Mouse (Mus musculus): ENCODE measurements around the gene Cldn15. TPM values are rescaled to one million over a fixed set of nuclear protein-coding genes. Genes with fewer than 3 reads are reported as not detected.
"Not testable (repeated sequence)": the region's sequence is repeated elsewhere in the genome, so short reads cannot be mapped to it uniquely, and the experiment has no call there.

The Cldn15 gene
- polyA plus RNA-seq, 1 experiment from 2014 or later: 0.36 TPM

GRCm38 (mm10) chr5:136936750-136937149, 29.7 kb upstream of the Cldn15 start:
- Histone ChIP-seq H3K36me3 (replicated peaks) (no peaks in the 10 kb centered on the region), H3K4me1 (no peaks in the 10 kb centered on the region), H3K27me3 (replicated peaks) (no peaks in the 10 kb centered on the region), H3K4me2 (no peak overlapping the region), H3K4me3 (no peak overlapping the region), H3K9ac (no peak overlapping the region), H3K9me3 (no peaks in the 10 kb centered on the region), H3K27ac (no peak overlapping the region)
- WGBS: 84% methylated on average over 6 of the region's 6 CpGs
- no peak for ATAC-seq (replicated peaks)

- Histone ChIP-seq H3K4me2 (no peak overlapping the region), H3K9ac (no peak overlapping the region), H3K9me3 (no peaks in the 10 kb centered on the region), H3K4me3 (no peak overlapping the region), H3K36me3 (replicated peaks) (no peaks in the 10 kb centered on the region), H3K27ac (no peak overlapping the region), H3K4me1 (no peaks in the 10 kb centered on the region), H3K27me3 (replicated peaks) (no peaks in the 10 kb centered on the region)
- WGBS: 91% methylated on average over 5 of the region's 5 CpGs
- no peak for ATAC-seq (replicated peaks)
Measured at GRCm38 (mm10) chr5:136937621-136938020, 28.8 kb upstream of the Cldn15 start.

- H3K9ac ChIP-seq: no peak overlapping the region
- 63% methylated on average over 7 of the region's 7 CpGs for WGBS
- ATAC-seq (replicated peaks): no peak
- no peak overlapping the region for H3K4me3 ChIP-seq
- no peaks in the 10 kb centered on the region for H3K27me3 ChIP-seq (replicated peaks)
- H3K4me1 ChIP-seq: no peaks in the 10 kb centered on the region
- no peaks in the 10 kb centered on the region for H3K36me3 ChIP-seq (replicated peaks)
- no peak overlapping the region for H3K27ac ChIP-seq
- no peaks in the 10 kb centered on the region for H3K9me3 ChIP-seq
- no peak overlapping the region for H3K4me2 ChIP-seq
Measured at GRCm38 (mm10) chr5:136939284-136939683, 27.1 kb upstream of the Cldn15 start.

- 87% methylated on average over 6 of the region's 6 CpGs for WGBS
- H3K9ac ChIP-seq; H3K4me1 ChIP-seq; H3K27ac ChIP-seq; H3K27me3 ChIP-seq (replicated peaks); ATAC-seq (replicated peaks); H3K4me2 ChIP-seq; H3K4me3 ChIP-seq; H3K36me3 ChIP-seq (replicated peaks); H3K9me3 ChIP-seq: not testable (repeated sequence)
Measured at GRCm38 (mm10) chr5:136940029-136940428, 26.4 kb upstream of the Cldn15 start.

GRCm38 (mm10) chr5:136940845-136941560, 25.4 kb upstream of the Cldn15 start:
- Histone ChIP-seq H3K9ac (no peak overlapping the region), H3K4me2 (no peak overlapping the region), H3K4me3 (no peak overlapping the region), H3K36me3 (replicated peaks) (no peaks in the 10 kb centered on the region), H3K27me3 (replicated peaks) (no peaks in the 10 kb centered on the region), H3K4me1 (no peaks in the 10 kb centered on the region), H3K9me3 (no peaks in the 10 kb centered on the region), H3K27ac (no peak overlapping the region)
- 87% methylated on average over 12 of the region's 12 CpGs for WGBS
- no peak for ATAC-seq (replicated peaks)

GRCm38 (mm10) chr5:136942781-136943180, 23.6 kb upstream of the Cldn15 start:
- Histone ChIP-seq H3K9me3 (no peaks in the 10 kb centered on the region), H3K36me3 (replicated peaks) (no peaks in the 10 kb centered on the region), H3K27me3 (replicated peaks) (no peaks in the 10 kb centered on the region), H3K4me3 (no peak overlapping the region), H3K4me2 (no peak overlapping the region), H3K27ac (0 out of 2 replicates have a peak overlapping the region, but pooled peaks have one; percentile 11), H3K4me1 (no peaks in the 10 kb centered on the region), H3K9ac (no peak overlapping the region)
- ATAC-seq (replicated peaks): no peak
- WGBS: 75% methylated on average over 3 of the region's 3 CpGs

- Histone ChIP-seq H3K27me3 (replicated peaks) (no peaks in the 10 kb centered on the region), H3K9me3 (no peaks in the 10 kb centered on the region), H3K4me3 (no peak overlapping the region), H3K4me2 (no peak overlapping the region), H3K27ac (0 out of 2 replicates have a peak overlapping the region, but pooled peaks have one; percentile 11), H3K4me1 (no peaks in the 10 kb centered on the region), H3K9ac (no peak overlapping the region), H3K36me3 (replicated peaks) (no peaks in the 10 kb centered on the region)
- no peak for ATAC-seq (replicated peaks)
- 82% methylated on average over 2 of the region's 2 CpGs for WGBS
Measured at GRCm38 (mm10) chr5:136943382-136943781, 23.0 kb upstream of the Cldn15 start.

- H3K9me3 ChIP-seq: no peaks in the 10 kb centered on the region
- H3K27me3 ChIP-seq (replicated peaks): no peaks in the 10 kb centered on the region
- no peak overlapping the region for H3K27ac ChIP-seq
- no peaks in the 10 kb centered on the region for H3K36me3 ChIP-seq (replicated peaks)
- no peaks in the 10 kb centered on the region for H3K4me1 ChIP-seq
- H3K4me2 ChIP-seq: no peak overlapping the region
- no peak overlapping the region for H3K9ac ChIP-seq
- no peak for ATAC-seq (replicated peaks)
- H3K4me3 ChIP-seq: no peak overlapping the region
- WGBS: 84% methylated on average over 12 of the region's 12 CpGs
Measured at GRCm38 (mm10) chr5:136945084-136945483, 21.3 kb upstream of the Cldn15 start.

- no peak overlapping the region for H3K27ac ChIP-seq
- 0 out of 2 replicates have a peak, but pooled peaks cover 6% of the 10 kb centered on the region for H3K4me1 ChIP-seq
- no peak overlapping the region for H3K4me3 ChIP-seq
- no peaks in the 10 kb centered on the region for H3K27me3 ChIP-seq (replicated peaks)
- no peak overlapping the region for H3K9ac ChIP-seq
- no peak overlapping the region for H3K4me2 ChIP-seq
- no peak for ATAC-seq (replicated peaks)
- H3K9me3 ChIP-seq: no peaks in the 10 kb centered on the region
- no peaks in the 10 kb centered on the region for H3K36me3 ChIP-seq (replicated peaks)
Measured at GRCm38 (mm10) chr5:136947874-136948273, 18.5 kb upstream of the Cldn15 start.

GRCm38 (mm10) chr5:136949551-136950336, 16.7 kb upstream of the Cldn15 start:
- H3K4me2 ChIP-seq; H3K36me3 ChIP-seq (replicated peaks); H3K27me3 ChIP-seq (replicated peaks); H3K27ac ChIP-seq; H3K9ac ChIP-seq; H3K4me3 ChIP-seq; H3K9me3 ChIP-seq; ATAC-seq (replicated peaks): not testable (repeated sequence)
- 83% methylated on average over 14 of the region's 14 CpGs for WGBS
- H3K4me1 ChIP-seq: peaks cover 15% of the 10 kb centered on the region

GRCm38 (mm10) chr5:136950521-136950920, 15.9 kb upstream of the Cldn15 start:
- no peak for ATAC-seq (replicated peaks)
- Histone ChIP-seq H3K9me3 (no peaks in the 10 kb centered on the region), H3K9ac (no peak overlapping the region), H3K4me1 (peaks cover 23% of the 10 kb centered on the region), H3K4me3 (no peak overlapping the region), H3K27ac (no peak overlapping the region), H3K27me3 (replicated peaks) (no peaks in the 10 kb centered on the region), H3K36me3 (replicated peaks) (no peaks in the 10 kb centered on the region), H3K4me2 (no peak overlapping the region)
- WGBS: 92% methylated on average over 6 of the region's 6 CpGs

- Histone ChIP-seq H3K9ac (no peak overlapping the region), H3K4me1 (peaks cover 33% of the 10 kb centered on the region), H3K27me3 (replicated peaks) (no peaks in the 10 kb centered on the region), H3K27ac (no peak overlapping the region), H3K4me3 (no peak overlapping the region), H3K4me2 (peak overlapping the region; percentile 61), H3K9me3 (no peaks in the 10 kb centered on the region), H3K36me3 (replicated peaks) (no peaks in the 10 kb centered on the region)
- no peak for ATAC-seq (replicated peaks)
- 81% methylated on average over 4 of the region's 4 CpGs for WGBS
Measured at GRCm38 (mm10) chr5:136952153-136952552, 14.3 kb upstream of the Cldn15 start.
